Mouse (Mus musculus) CH12.LX (cell line): ENCODE results near the gene Vps11. TPM values are rescaled to one million over a fixed set of nuclear protein-coding genes. Genes with fewer than 3 reads are reported as not detected.

ENCODE experiments used
- DNase-seq: peaks from one replicate; pipeline ENCODE4 v3.0.0-alpha.2; 2013; ENCODE audit errors: extremely low read depth
- H3K27ac ChIP-seq: 2 replicates; pipeline ENCODE4 v1.5.1; 2012; ENCODE audit warnings: low read depth, mild to moderate bottlenecking, control low read depth, moderate library complexity; ENCODE audit not compliant: insufficient read depth
- H3K27me3 ChIP-seq: replicated peaks from 2 replicates; pipeline ENCODE3; 2012; ENCODE audit warnings: inconsistent platforms
- H3K36me3 ChIP-seq, 2 experiments: replicated peaks in 1 of 2; 2 replicates each; pipeline versions ENCODE3 to v1.6.1; 2012; ENCODE audit warnings: inconsistent platforms in 1 of 2, low read length in 1 of 2, mild to moderate bottlenecking in 1 of 2, mixed read lengths in 1 of 2, moderate library complexity in 1 of 2; ENCODE audit not compliant: control insufficient read depth in 1 of 2, insufficient read depth in 1 of 2
- H3K4me1 ChIP-seq, 2 experiments: 2 replicates each; pipeline ENCODE4 v1.6.1; 2012; ENCODE audit warnings: inconsistent platforms in 1 of 2, moderate library complexity in 1 of 2; ENCODE audit not compliant: insufficient read depth in 2 of 2, control insufficient read depth in 1 of 2
- H3K4me2 ChIP-seq: 2 replicates; pipeline ENCODE4 v1.6.1; 2012; ENCODE audit warnings: low read depth, mild to moderate bottlenecking, control low read depth; ENCODE audit not compliant: poor library complexity, insufficient read depth, severe bottlenecking
- H3K4me3 ChIP-seq, 3 experiments: fragments of 150-350 bp in 1 of 3; sonication (generic) in 1 of 3; replicated peaks in 1 of 3; 2 replicates each; pipeline versions ENCODE3 to v1.5.1; 2011 to 2012; ENCODE audit warnings: low read depth in 2 of 3, low read length in 2 of 3, mild to moderate bottlenecking in 2 of 3, moderate library complexity in 2 of 3, control low read depth in 1 of 3, improper control_type of control experiment in 1 of 3, inconsistent platforms in 1 of 3, mixed read lengths in 1 of 3; ENCODE audit not compliant: poor library complexity in 1 of 3
- H3K79me2 ChIP-seq: replicated peaks from 2 replicates; pipeline ENCODE4 v1.6.1; 2012; ENCODE audit warnings: mild to moderate bottlenecking, moderate library complexity; ENCODE audit not compliant: control insufficient read depth, poor library complexity, insufficient read depth, severe bottlenecking; ENCODE audit errors: extremely low read depth
- H3K9ac ChIP-seq: 2 replicates; pipeline ENCODE4 v1.6.1; 2012; ENCODE audit warnings: low read depth, mild to moderate bottlenecking, control low read depth, moderate library complexity; ENCODE audit not compliant: insufficient read depth
- H3K9me3 ChIP-seq: replicated peaks from 2 replicates; pipeline ENCODE3; 2012; ENCODE audit warnings: low read length, inconsistent platforms, mixed read lengths
- CHD2 ChIP-seq: IDR thresholded peaks from 2 replicates; pipeline ENCODE4 v1.6.1; 2011; ENCODE audit warnings: low read length, improper control_type of control experiment
- CTCF ChIP-seq, 2 experiments: IDR thresholded peaks in 1 of 2; conservative IDR thresholded peaks in 1 of 2; 2 replicates each; pipeline ENCODE4 v1.5.1; 2011 to 2012; ENCODE audit warnings: low read depth in 2 of 2, low read length in 2 of 2, improper control_type of control experiment in 1 of 2, inconsistent platforms in 1 of 2, mild to moderate bottlenecking in 1 of 2, moderate library complexity in 1 of 2
- ETS1 ChIP-seq: conservative IDR thresholded peaks from 2 replicates; pipeline ENCODE4 v1.6.1; 2012; ENCODE audit warnings: low read depth, mild to moderate bottlenecking, inconsistent platforms, low read length, improper control_type of control experiment, moderate library complexity
- JUN ChIP-seq: IDR thresholded peaks from 2 replicates; pipeline ENCODE4 v1.6.1; 2011; ENCODE audit warnings: low read depth, mild to moderate bottlenecking, low read length, improper control_type of control experiment, moderate library complexity; ENCODE audit not compliant: insufficient read depth
- MAZ ChIP-seq: IDR thresholded peaks from 2 replicates; pipeline ENCODE4 v1.6.1; 2012; ENCODE audit warnings: low read depth, mild to moderate bottlenecking, inconsistent platforms, low read length, improper control_type of control experiment, moderate library complexity
- POLR2A ChIP-seq: IDR thresholded peaks from 2 replicates; pipeline ENCODE4 v1.6.1; 2011; ENCODE audit warnings: low read depth, mild to moderate bottlenecking, improper control_type of control experiment, low read length
- POLR2AphosphoS2 ChIP-seq: IDR thresholded peaks from 2 replicates; pipeline ENCODE4 v1.6.1; 2011; ENCODE audit warnings: low read depth, low read length, improper control_type of control experiment
- RAD21 ChIP-seq: IDR thresholded peaks from 2 replicates; pipeline ENCODE4 v1.6.1; 2011; ENCODE audit warnings: low read depth, mild to moderate bottlenecking, low read length, improper control_type of control experiment, moderate library complexity
- SMC3 ChIP-seq: IDR thresholded peaks from 2 replicates; pipeline ENCODE4 v1.6.1; 2011; ENCODE audit warnings: low read depth, low read length, improper control_type of control experiment
- USF2 ChIP-seq: conservative IDR thresholded peaks from 2 replicates; pipeline ENCODE4 v1.6.1; 2011; ENCODE audit warnings: low read depth, low read length, improper control_type of control experiment
- ZKSCAN1 ChIP-seq: IDR thresholded peaks from 2 replicates; pipeline ENCODE4 v1.6.1; 2012; ENCODE audit warnings: low read depth, inconsistent platforms, low read length, improper control_type of control experiment, borderline replicate concordance
- ZMIZ1 ChIP-seq: IDR thresholded peaks from 2 replicates; pipeline ENCODE4 v1.6.1; 2012; ENCODE audit warnings: low read depth, mild to moderate bottlenecking, inconsistent platforms, low read length, improper control_type of control experiment
- dilution Hi-C: fragments of 300-500 bp; cut with MboI; formaldehyde crosslinking; loops from 2 replicates; pipeline ENCODE4 v1.14.3; 2020; ENCODE audit warnings: low sequenced_read_pairs; ENCODE audit not compliant: extremely low pct_unique_long_range_greater_than_20kb, extremely low pct_ligation_motif_present
- in situ Hi-C: fragments of 300-500 bp; cut with MboI; formaldehyde crosslinking; loops from 3 replicates; pipeline ENCODE4 v1.14.3; 2019; ENCODE audit warnings: low sequenced_read_pairs, low pct_ligation_motif_present, low pct_unique_long_range_greater_than_20kb, mixed read lengths
- polyA plus RNA-seq: library from polyadenylated mRNA; unstranded; fragments of >175 nt; gene quantifications from 2 replicates; pipeline ENCODE4 v1.2.1, GENCODE M21; 2012; ENCODE audit warnings: low read depth; ENCODE audit not compliant: insufficient read length
- total RNA-seq, 2 experiments: library from RNA; depleted of rRNA; stranded (reverse); fragments of 300-350 nt in 1 of 2; fragments of >200 nt in 1 of 2; gene quantifications; 2 replicates each; pipeline ENCODE4 v1.2.3; 2012 to 2014

The Vps11 gene
- total and polyA plus RNA-seq, 3 experiments: 16.1 to 24.8 (median 22.1) TPM

DNA sequence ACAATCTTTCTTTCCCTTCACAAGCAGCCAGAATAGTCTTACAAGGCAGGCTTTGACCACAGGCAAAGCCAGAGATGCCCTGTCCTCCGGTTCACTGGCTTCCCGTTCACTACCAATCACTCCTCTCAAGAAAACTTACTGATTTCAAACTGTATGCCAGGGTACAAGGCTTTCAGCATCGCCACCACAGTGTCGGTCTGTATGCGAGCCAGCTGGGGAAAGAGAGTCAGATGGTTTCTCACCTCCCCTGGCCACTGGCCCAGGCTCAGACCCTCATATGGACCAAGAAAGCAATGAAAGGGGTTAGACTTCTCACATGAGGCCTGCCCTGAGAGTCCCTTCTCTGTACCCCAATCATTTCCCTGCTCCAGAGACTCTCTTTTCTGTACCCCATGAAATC lies 20.0 kb downstream of the Vps11 start:
- Histone ChIP-seq H3K79me2 (peaks cover 21% of the 10 kb centered on the region), H3K27ac (no peak overlapping the region), H3K36me3 (peaks cover 40 to 62% of the 10 kb centered on the region in 2 experiments), H3K9me3 (peaks cover 2% of the 10 kb centered on the region), H3K9ac (no peak overlapping the region), H3K4me1 (peaks cover 9 to 39% of the 10 kb centered on the region in 2 experiments; a peak in 2 of 4 replicates), H3K4me3 (no peak overlapping the region), H3K4me2 (no peak overlapping the region), H3K27me3 (no peaks in the 10 kb centered on the region)
- dilution Hi-C loops: no loop called here
- in situ Hi-C loops: loop anchor here (5.0 kb wide), 2 partner anchors 49 to 56 kb away; partner anchors contain the start of gene Slc37a4
- TF ChIP-seq ETS1 (no peak), JUN (no peak)
- no peak for DNase-seq

DNA sequence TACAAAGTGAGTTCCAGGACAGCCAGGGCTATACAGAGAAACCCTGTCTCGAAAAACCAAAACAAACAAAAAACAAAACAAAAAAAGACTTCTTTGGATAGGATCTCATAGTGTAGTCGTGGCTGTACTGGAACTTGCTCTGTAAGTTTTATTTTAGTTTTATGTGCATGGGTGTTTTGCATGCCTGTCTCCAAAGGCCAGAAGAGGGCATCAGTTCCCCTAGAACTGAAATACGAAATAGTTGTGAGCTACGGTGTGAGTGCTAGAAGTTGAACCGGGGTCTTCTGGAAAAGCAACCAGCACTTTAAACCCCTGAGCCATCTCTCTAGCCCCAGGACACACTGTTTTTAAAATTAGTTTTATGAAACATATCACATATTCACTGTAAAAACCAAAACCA lies 22.9 kb downstream of the Vps11 start:
- no peak for DNase-seq
- Histone ChIP-seq H3K4me3 (no peak overlapping the region), H3K27ac (no peak overlapping the region), H3K36me3 (peaks cover 38 to 53% of the 10 kb centered on the region in 2 experiments), H3K4me1 (peaks cover 9 to 36% of the 10 kb centered on the region in 2 experiments; a peak in 2 of 4 replicates), H3K79me2 (peaks cover 36% of the 10 kb centered on the region), H3K9ac (no peak overlapping the region), H3K9me3 (peaks cover 2% of the 10 kb centered on the region), H3K27me3 (no peaks in the 10 kb centered on the region), H3K4me2 (no peak overlapping the region)
- in situ Hi-C loops (no loop called here), dilution Hi-C loops (no loop called here)
- peak in 1 of 2 experiments; percentile 42; a peak in 2 of 4 replicates for TF ChIP-seq CTCF (conservative IDR thresholded peaks at IDR 0.05 in 1 of 2, IDR thresholded peaks at IDR 0.05 in 1 of 2; ENCODE audit: low read depth in 2 of 2, low read length in 2 of 2)
- no peak for TF ChIP-seq CHD2
- no peak for TF ChIP-seq MAZ
- no peak for TF ChIP-seq ETS1
- TF ChIP-seq ZKSCAN1: no peak
- peak; percentile 17; the same call in 1 of the 2 replicates for TF ChIP-seq SMC3
- no peak for TF ChIP-seq JUN
- peak; percentile 9; the same call in 1 of the 2 replicates for TF ChIP-seq RAD21
- no peak for TF ChIP-seq POLR2A

DNA sequence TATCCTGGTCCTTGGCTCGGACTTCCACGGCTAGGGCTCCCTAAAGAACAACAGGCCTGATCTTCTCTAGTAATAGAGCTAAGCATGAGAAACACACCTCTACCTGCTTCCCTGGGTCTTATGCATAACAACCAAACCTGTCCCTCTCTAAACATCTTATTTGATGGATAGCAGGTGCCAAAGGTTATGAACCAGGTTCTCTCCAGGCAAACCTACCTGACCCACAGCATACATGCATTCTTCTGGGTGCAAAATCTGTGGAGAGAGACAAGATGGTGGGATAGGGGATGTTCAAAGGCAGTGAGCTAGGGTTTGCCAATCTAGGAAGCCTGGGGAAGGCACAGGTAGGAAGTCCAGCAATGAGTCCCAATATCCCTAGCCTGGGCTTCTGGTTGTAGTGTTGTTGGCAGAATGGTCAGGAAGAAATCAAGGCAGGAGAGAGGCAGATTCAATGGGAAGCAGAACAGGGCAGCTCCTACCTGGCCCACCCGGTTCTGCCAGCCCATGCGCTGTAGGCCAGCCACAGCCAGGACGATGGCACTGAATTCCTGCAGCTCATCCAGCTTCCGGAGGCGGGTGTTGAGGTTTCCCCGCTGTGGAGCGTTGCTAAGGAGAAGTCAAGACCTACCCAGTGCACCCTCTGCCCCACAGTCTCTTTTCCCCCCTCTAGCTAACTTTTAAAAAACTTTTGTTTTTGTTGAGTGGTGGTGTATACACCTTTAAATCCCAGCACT lies 23.9 kb downstream of the Vps11 start:
- in situ Hi-C loops: no loop called here
- H3K4me3 ChIP-seq: no peak overlapping the region
- H3K4me2 ChIP-seq: 0 out of 2 replicates have a peak overlapping the region, but pooled peaks have one; percentile 76
- peaks cover 47 to 63% of the 10 kb centered on the region in 2 experiments for H3K36me3 ChIP-seq
- H3K4me1 ChIP-seq: peaks cover 14 to 38% of the 10 kb centered on the region in 2 experiments; a peak in 2 of 4 replicates
- no peak overlapping the region for H3K27ac ChIP-seq
- dilution Hi-C loops: no loop called here
- H3K79me2 ChIP-seq: peaks cover 34% of the 10 kb centered on the region
- H3K9ac ChIP-seq: peak overlapping the region; percentile 96; the same call in 1 of the 2 replicates
- no peaks in the 10 kb centered on the region for H3K27me3 ChIP-seq
- peak; percentile 31 for DNase-seq
- TF ChIP-seq USF2 (no peak), POLR2AphosphoS2 (peak; percentile 68; the same call in 1 of the 2 replicates), POLR2A (peak; percentile 39; the same call in 1 of the 2 replicates), ZMIZ1 (peak; percentile 42; the same call in 1 of the 2 replicates)
- peaks cover 2% of the 10 kb centered on the region for H3K9me3 ChIP-seq
